In genomic region chr10:99157697-99158096, GRCm38 (mm10) we compare ENCODE assay signal across 27 mouse cellular contexts. TPM values are rescaled to one million over a fixed set of nuclear protein-coding genes. Genes with fewer than 3 reads are reported as not detected.
"Had no signal": no experiment of that assay in that cellular context is flagged by ENCODE, and none has a peak within 500 bp of the region (broad histone marks: within the 10 kb centered on the region; RNA-seq: fewer than 3 reads in every experiment).

No protein-coding gene starts in this region.

RNA-seq across cellular contexts. Expression of gene Phxr2, which starts 31.6 kb away (rescaled TPM):
- total RNA-seq: common myeloid progenitor, adult 5-6 weeks; forebrain, postnatal 0 days; gastrocnemius, adult 18-20 months; gastrocnemius, adult 2 months; gastrocnemius, adult 8-10 months; gastrocnemius, postnatal 10 days; gastrocnemius, postnatal 14 days; gastrocnemius, postnatal 25 days; gastrocnemius, postnatal 36 days; gastrocnemius, postnatal 4 days; heart, adult 18-20 months; heart, adult 2 months had no signal
- polyA plus RNA-seq: cerebellum, adult 2 months; cortical plate, adult 2 months; embryonic facial prominence, embryonic 11.5 days; embryonic facial prominence, embryonic 13.5 days; embryonic facial prominence, embryonic 14.5 days; embryonic facial prominence, embryonic 15.5 days; erythroblast, embryonic 14.5 days; forebrain, embryonic 10.5 days; forebrain, embryonic 11.5 days; forebrain, embryonic 12.5 days; forebrain, embryonic 13.5 days; forebrain, embryonic 14.5 days; forebrain, embryonic 15.5 days; forebrain, postnatal 0 days; frontal cortex, adult 2 months; gonadal fat pad, adult 2 months; heart, adult 2 months had no signal
